9 mouse cellular contexts compared by ENCODE assay signal in the genomic region with DNA sequence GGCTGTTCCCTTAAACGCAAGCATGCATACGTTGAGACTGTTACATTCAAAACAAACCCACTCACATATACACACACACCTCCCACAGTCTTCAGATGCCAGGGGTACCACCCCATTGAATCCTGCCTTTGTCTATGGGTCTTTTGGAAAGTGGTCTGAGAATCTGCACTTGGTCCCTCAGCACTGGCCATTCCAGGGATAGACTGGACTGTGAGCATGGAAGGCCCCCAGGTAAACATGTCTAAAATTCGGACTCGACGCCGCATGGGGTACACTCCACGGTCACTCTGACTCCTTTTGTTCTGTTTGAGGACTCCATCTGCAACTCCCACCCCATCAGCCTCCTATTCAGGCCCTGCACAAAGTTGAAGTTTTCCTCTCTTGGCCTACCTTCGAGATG. TPM values are rescaled to one million over a fixed set of nuclear protein-coding genes. Genes with fewer than 3 reads are reported as not detected.
DNase-seq lines count a peak whose midpoint lies in the region; ATAC-seq and TF ChIP-seq lines count a peak whose summit lies in the region.
"Had no signal": no experiment of that assay in that cellular context is flagged by ENCODE, and none has a peak within 500 bp of the region (broad histone marks: within the 10 kb centered on the region; RNA-seq: fewer than 3 reads in every experiment).

No protein-coding gene starts in this region.

- intact Hi-C loops in left cerebral cortex, adult 2 months (cut with DNase I), result loop anchor here (5.0 kb wide), 3 partner anchors 97 to 203 kb away; partner anchors contain the start of gene Esyt2

- TF ChIP-seq POLR2A in olfactory bulb, adult 2 months (IDR thresholded peaks at IDR 0.05; ENCODE audit: insufficient read depth, low read depth, low read length), result no peak

- no peak overlapping the region; the same call in 1 of the 2 replicates for H3K27ac ChIP-seq in left cerebral cortex, adult 2 months
- no peak overlapping the region for H3K27ac ChIP-seq in forebrain, embryonic 12.5 days
- no peak overlapping the region for H3K27ac ChIP-seq in intestine, postnatal 0 days (ENCODE audit: low read depth, low read length)
- H3K27ac ChIP-seq in olfactory bulb, adult 2 months (ENCODE audit: insufficient read depth, low read depth, low read length), result 0 out of 2 replicates have a peak overlapping the region, but pooled peaks have one; percentile 72

- 79% methylated on average over 8 of the region's 8 CpGs for whole genome bisulfite sequencing in forebrain, embryonic 12.5 days
- WGBS in intestine, postnatal 0 days, result 75% methylated on average over 8 of the region's 8 CpGs
- WGBS in olfactory bulb, adult 2 months, result 67% methylated on average over 8 of the region's 8 CpGs

- peak overlapping the region; percentile 95 for H3K4me2 ChIP-seq in forebrain, embryonic 12.5 days
- peak overlapping the region; percentile 90 for H3K4me2 ChIP-seq in intestine, postnatal 0 days (replicated peaks; ENCODE audit: low read depth)

- H3K4me3 ChIP-seq in left cerebral cortex, adult 2 months, result peak overlapping the region; percentile 86
- peak overlapping the region; percentile 74 for H3K4me3 ChIP-seq in forebrain, embryonic 12.5 days (replicated peaks)
- H3K4me3 ChIP-seq in intestine, postnatal 0 days (ENCODE audit: low read depth, low read length), result peak overlapping the region; percentile 52; the same call in 1 of the 2 replicates
- H3K4me3 ChIP-seq in olfactory bulb, adult 2 months (ENCODE audit: insufficient read depth, low read depth, low read length), result peak overlapping the region; percentile 70
- H3K4me3 ChIP-seq: erythroblast, embryonic 14.5 days had no signal

- no peak for DNase-seq in left cerebral cortex, adult 2 months (ENCODE audit: extremely low spot score in 1 of 2, low spot score in 2 of 2)
- DNase-seq in left cerebral cortex, adult 9 months (ENCODE audit: low spot score in 2 of 2), result no peak
- DNase-seq in adrenal gland, postnatal 10 days, result no peak
- DNase-seq in thymus, postnatal 14 days, result no peak
- DNase-seq in lung, postnatal 10 days, result no peak

- no peak overlapping the region for H3K9ac ChIP-seq in forebrain, embryonic 12.5 days
- no peak overlapping the region for H3K9ac ChIP-seq in intestine, postnatal 0 days (ENCODE audit: low read depth, low read length)

- H3K27me3 ChIP-seq in forebrain, embryonic 12.5 days, result peaks cover 29% of the 10 kb centered on the region
- H3K27me3 ChIP-seq in intestine, postnatal 0 days (replicated peaks; ENCODE audit: control insufficient read depth, insufficient read depth, low read length), result peaks cover 12% of the 10 kb centered on the region; the same call in 1 of the 2 replicates

- no peaks in the 10 kb centered on the region for H3K36me3 ChIP-seq in forebrain, embryonic 12.5 days (replicated peaks)
- no peaks in the 10 kb centered on the region for H3K36me3 ChIP-seq in intestine, postnatal 0 days (ENCODE audit: control insufficient read depth, insufficient read depth)

- no peak for TF ChIP-seq CTCF in left cerebral cortex, adult 2 months (IDR thresholded peaks at IDR 0.05)
- no peak for TF ChIP-seq CTCF in intestine, postnatal 0 days (IDR thresholded peaks at IDR 0.05; ENCODE audit: low read depth)
- TF ChIP-seq CTCF in olfactory bulb, adult 2 months (IDR thresholded peaks at IDR 0.05; ENCODE audit: insufficient read depth, low read depth, low read length), result no peak

- ATAC-seq in forebrain, embryonic 12.5 days (ENCODE audit: low FRiP score), result peak; percentile 10; the same call in 1 of the 2 replicates
- no peak for ATAC-seq in intestine, postnatal 0 days

- no peaks in the 10 kb centered on the region for H3K9me3 ChIP-seq in forebrain, embryonic 12.5 days
- H3K9me3 ChIP-seq in intestine, postnatal 0 days (ENCODE audit: control insufficient read depth), result no peaks in the 10 kb centered on the region

- H3K4me1 ChIP-seq in forebrain, embryonic 12.5 days, result peaks cover 17% of the 10 kb centered on the region
- peaks cover 4% of the 10 kb centered on the region; the same call in 1 of the 2 replicates for H3K4me1 ChIP-seq in intestine, postnatal 0 days (replicated peaks; ENCODE audit: control insufficient read depth, insufficient read depth, low read length)
- peaks cover 23% of the 10 kb centered on the region for H3K4me1 ChIP-seq in olfactory bulb, adult 2 months (ENCODE audit: control insufficient read depth, insufficient read depth, low read length)

RNA-seq across cellular contexts. Expression of gene Ptprn2, which starts 0.5 kb away (rescaled TPM):
- 100 to 1,000 TPM; 339 to 346 TPM for total RNA-seq in left cerebral cortex, adult 2 months (2021)
- 7.8 and 8.8 TPM in 2 replicates for polyA plus RNA-seq in forebrain, embryonic 12.5 days (2016; fragmentation: Nextera tagmentation; extraction: Ambion mirVana)
- polyA plus RNA-seq in intestine, postnatal 0 days (2015; fragmentation: Nextera tagmentation; extraction: Ambion mirVana), result 1.2 and 1.3 TPM in 2 replicates
- polyA plus RNA-seq in olfactory bulb, adult 2 months (2012; ENCODE audit: insufficient read depth, insufficient read length, low replicate concordance, missing spikeins), result not detected in 2 replicates
- total RNA-seq in adrenal gland, postnatal 10 days (2021), result 10 to 100 TPM; 13.1 to 17.2 TPM
